Comparison of ENCODE assay signal across 8 mouse cellular contexts in genomic region chr17:26595448-26596167, GRCm38 (mm10). TPM values are rescaled to one million over a fixed set of nuclear protein-coding genes. Genes with fewer than 3 reads are reported as not detected.
A peak's percentile ranks its signal among the peaks of the same experiment; 100 is the strongest.
DNase-seq lines count a peak whose midpoint lies in the region; ATAC-seq lines count a peak whose summit lies in the region.

No protein-coding gene starts in this region.

- intact Hi-C loops in left cerebral cortex, postnatal 25 days (cut with DNase I), result no loop called here

- no peak overlapping the region for H3K9ac ChIP-seq in limb, embryonic 12.5 days (replicated peaks)
- no peak overlapping the region for H3K9ac ChIP-seq in embryonic facial prominence, embryonic 15.5 days
- 0 out of 2 replicates have a peak overlapping the region, but pooled peaks have one; percentile 23 for H3K9ac ChIP-seq in kidney, embryonic 14.5 days (ENCODE audit: low read depth, low read length)
- H3K9ac ChIP-seq in midbrain, embryonic 16.5 days (ENCODE audit: low read depth, low read length), result no peak overlapping the region

- no peak overlapping the region for H3K4me3 ChIP-seq in limb, embryonic 12.5 days (replicated peaks)
- no peak overlapping the region for H3K4me3 ChIP-seq in limb, embryonic 10.5 days
- H3K4me3 ChIP-seq in embryonic facial prominence, embryonic 15.5 days (replicated peaks), result no peak overlapping the region
- no peak overlapping the region for H3K4me3 ChIP-seq in kidney, embryonic 14.5 days (ENCODE audit: low read length)
- no peak overlapping the region for H3K4me3 ChIP-seq in midbrain, embryonic 16.5 days (ENCODE audit: low read depth, low read length)

- 68% methylated on average over 7 of the region's 7 CpGs for WGBS in limb, embryonic 12.5 days
- 72% methylated on average over 7 of the region's 7 CpGs for WGBS in limb, embryonic 10.5 days
- WGBS in embryonic facial prominence, embryonic 15.5 days, result 43% methylated on average over 7 of the region's 7 CpGs
- 52% methylated on average over 7 of the region's 7 CpGs for WGBS in kidney, embryonic 14.5 days
- WGBS in midbrain, embryonic 16.5 days, result 63% methylated on average over 7 of the region's 7 CpGs

- H3K27me3 ChIP-seq in limb, embryonic 12.5 days, result no peaks in the 10 kb centered on the region
- no peaks in the 10 kb centered on the region for H3K27me3 ChIP-seq in limb, embryonic 10.5 days (ENCODE audit: low read depth, poor library complexity, severe bottlenecking)
- no peaks in the 10 kb centered on the region for H3K27me3 ChIP-seq in embryonic facial prominence, embryonic 15.5 days
- H3K27me3 ChIP-seq in kidney, embryonic 14.5 days (ENCODE audit: control insufficient read depth, insufficient read depth, low read length), result no peaks in the 10 kb centered on the region
- no peaks in the 10 kb centered on the region for H3K27me3 ChIP-seq in midbrain, embryonic 16.5 days (ENCODE audit: control insufficient read depth, insufficient read depth, low read depth, low read length)

- no peak overlapping the region for H3K4me2 ChIP-seq in limb, embryonic 12.5 days
- peak overlapping the region; percentile 6; the same call in 1 of the 2 replicates for H3K4me2 ChIP-seq in embryonic facial prominence, embryonic 15.5 days (replicated peaks)
- no peak overlapping the region for H3K4me2 ChIP-seq in kidney, embryonic 14.5 days (replicated peaks; ENCODE audit: low read depth, low read length)
- H3K4me2 ChIP-seq in midbrain, embryonic 16.5 days (ENCODE audit: low read length), result no peak overlapping the region

- no peaks in the 10 kb centered on the region for H3K9me3 ChIP-seq in limb, embryonic 12.5 days
- no peaks in the 10 kb centered on the region for H3K9me3 ChIP-seq in limb, embryonic 10.5 days (replicated peaks)
- no peaks in the 10 kb centered on the region for H3K9me3 ChIP-seq in embryonic facial prominence, embryonic 15.5 days (replicated peaks)
- no peaks in the 10 kb centered on the region for H3K9me3 ChIP-seq in kidney, embryonic 14.5 days (ENCODE audit: control insufficient read depth, low read length)
- no peaks in the 10 kb centered on the region for H3K9me3 ChIP-seq in midbrain, embryonic 16.5 days (replicated peaks; ENCODE audit: control insufficient read depth, low read length, poor library complexity, severe bottlenecking)

- H3K27ac ChIP-seq in limb, embryonic 12.5 days, result peak overlapping the region; percentile 72; the same call in 1 of the 2 replicates
- H3K27ac ChIP-seq in limb, embryonic 10.5 days, result no peak overlapping the region
- H3K27ac ChIP-seq in embryonic facial prominence, embryonic 15.5 days (replicated peaks), result peak overlapping the region; percentile 86
- peak overlapping the region; percentile 77 for H3K27ac ChIP-seq in kidney, embryonic 14.5 days (ENCODE audit: low read depth, low read length)
- peak overlapping the region; percentile 29 for H3K27ac ChIP-seq in midbrain, embryonic 16.5 days (ENCODE audit: low read length)

- ATAC-seq in limb, embryonic 12.5 days (ENCODE audit: insufficient number of reproducible peaks, insufficient read depth, low FRiP score, low TSS enrichment, low read depth), result no peak
- no peak; the same call in 1 of the 2 replicates for ATAC-seq in embryonic facial prominence, embryonic 15.5 days (ENCODE audit: insufficient number of reproducible peaks, low FRiP score, low TSS enrichment, low read depth)
- ATAC-seq in kidney, embryonic 14.5 days (ENCODE audit: low FRiP score, low TSS enrichment), result no peak
- no peak for ATAC-seq in midbrain, embryonic 16.5 days

- H3K4me1 ChIP-seq in limb, embryonic 12.5 days (replicated peaks), result peaks cover 29% of the 10 kb centered on the region
- peaks cover 8% of the 10 kb centered on the region for H3K4me1 ChIP-seq in limb, embryonic 10.5 days
- peaks cover 35% of the 10 kb centered on the region for H3K4me1 ChIP-seq in embryonic facial prominence, embryonic 15.5 days
- H3K4me1 ChIP-seq in kidney, embryonic 14.5 days (ENCODE audit: control insufficient read depth, insufficient read depth, low read length), result peaks cover 21% of the 10 kb centered on the region
- H3K4me1 ChIP-seq in midbrain, embryonic 16.5 days (ENCODE audit: control insufficient read depth, insufficient read depth, low read length), result peaks cover 11% of the 10 kb centered on the region

- peaks cover 35% of the 10 kb centered on the region for H3K36me3 ChIP-seq in limb, embryonic 12.5 days
- peaks cover 55% of the 10 kb centered on the region for H3K36me3 ChIP-seq in limb, embryonic 10.5 days
- peaks cover 10% of the 10 kb centered on the region; the same call in 1 of the 2 replicates for H3K36me3 ChIP-seq in embryonic facial prominence, embryonic 15.5 days
- H3K36me3 ChIP-seq in kidney, embryonic 14.5 days (ENCODE audit: control insufficient read depth, insufficient read depth, low read length), result peaks cover 8% of the 10 kb centered on the region; the same call in 1 of the 2 replicates
- H3K36me3 ChIP-seq in midbrain, embryonic 16.5 days (ENCODE audit: control insufficient read depth, insufficient read depth, low read length), result 0 out of 2 replicates have a peak, but pooled peaks cover 3% of the 10 kb centered on the region

- no peak for DNase-seq in limb, embryonic 10.5 days (ENCODE audit: low spot score)
- no peak for DNase-seq in thymus, postnatal 0 days (ENCODE audit: low spot score)
- DNase-seq in left cerebral cortex, postnatal 25 days (ENCODE audit: low spot score in 2 of 2), result no peak
- no peak for DNase-seq in testis, postnatal 14 days (ENCODE audit: low spot score)

RNA-seq across cellular contexts. Expression of gene Dusp1, which starts 33.7 kb away (rescaled TPM):
- 18.0 and 19.4 TPM in 2 replicates for polyA plus RNA-seq in limb, embryonic 12.5 days (2016; fragmentation: Nextera tagmentation; extraction: Ambion mirVana)
- polyA plus RNA-seq in limb, embryonic 10.5 days (2016; fragmentation: Nextera tagmentation; extraction: Ambion mirVana), result 23.5 and 26.1 TPM in 2 replicates
- 28.4 and 33.3 TPM in 2 replicates for polyA plus RNA-seq in embryonic facial prominence, embryonic 15.5 days (2015; fragmentation: Nextera tagmentation; extraction: Ambion mirVana)
- polyA plus RNA-seq in kidney, embryonic 14.5 days (2014; fragmentation: Nextera tagmentation; extraction: Ambion mirVana), result 19.3 and 19.8 TPM in 2 replicates
- polyA plus RNA-seq in midbrain, embryonic 16.5 days (2015; fragmentation: Nextera tagmentation; extraction: Ambion mirVana), result 33.4 and 35.1 TPM in 2 replicates
- polyA plus RNA-seq in thymus, postnatal 0 days (2015; fragmentation: Nextera tagmentation; extraction: Ambion mirVana), result 22.4 and 26.4 TPM in 2 replicates
- total RNA-seq in left cerebral cortex, postnatal 25 days (2021), result 10 to 100 TPM; 32.7 to 47.7 TPM

RNA-seq across cellular contexts. Expression of gene Ergic1, which starts 34.3 kb away (rescaled TPM):
- 90.7 and 103 TPM in 2 replicates for polyA plus RNA-seq in limb, embryonic 12.5 days (2016; fragmentation: Nextera tagmentation; extraction: Ambion mirVana)
- polyA plus RNA-seq in limb, embryonic 10.5 days (2016; fragmentation: Nextera tagmentation; extraction: Ambion mirVana), result 114 and 121 TPM in 2 replicates
- 114 and 118 TPM in 2 replicates for polyA plus RNA-seq in embryonic facial prominence, embryonic 15.5 days (2015; fragmentation: Nextera tagmentation; extraction: Ambion mirVana)
- 141 and 150 TPM in 2 replicates for polyA plus RNA-seq in kidney, embryonic 14.5 days (2014; fragmentation: Nextera tagmentation; extraction: Ambion mirVana)
- polyA plus RNA-seq in midbrain, embryonic 16.5 days (2015; fragmentation: Nextera tagmentation; extraction: Ambion mirVana), result 102 and 103 TPM in 2 replicates
- polyA plus RNA-seq in thymus, postnatal 0 days (2015; fragmentation: Nextera tagmentation; extraction: Ambion mirVana), result 64.6 and 70.2 TPM in 2 replicates
- total RNA-seq in left cerebral cortex, postnatal 25 days (2021), result 100 to 1,000 TPM; 163 to 168 TPM
